ENCODE assay signal across 32 mouse cellular contexts in the genomic region with DNA sequence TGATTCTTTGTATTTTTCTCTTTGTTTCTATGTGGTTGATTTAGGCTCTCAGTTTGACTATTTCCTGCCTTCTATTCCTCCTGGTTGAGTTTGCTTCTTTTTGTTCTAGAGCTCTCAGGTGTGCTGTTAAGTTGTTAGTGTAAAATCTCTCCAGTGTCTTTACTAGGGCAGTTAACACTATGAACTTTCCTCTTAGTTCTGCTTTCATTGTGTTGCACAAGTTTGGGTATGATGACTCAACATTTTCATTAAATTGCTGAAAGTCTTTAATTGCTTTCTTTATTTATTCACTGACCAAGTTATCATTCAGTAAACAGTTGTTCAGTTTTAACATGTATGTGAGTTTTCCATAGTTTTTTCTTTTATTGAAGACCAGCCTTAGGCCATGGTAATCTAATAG.
"Had no signal": no experiment of that assay in that cellular context is flagged by ENCODE, and none has a peak within 500 bp of the region (broad histone marks: within the 10 kb centered on the region; RNA-seq: fewer than 3 reads in every experiment).

No protein-coding gene starts in this region.

- H3K36me3 ChIP-seq: limb, embryonic 10.5 days; limb, embryonic 12.5 days; limb, embryonic 13.5 days; limb, embryonic 15.5 days; liver, embryonic 13.5 days; liver, embryonic 15.5 days; lung, embryonic 15.5 days; midbrain, embryonic 10.5 days; midbrain, embryonic 12.5 days; midbrain, embryonic 13.5 days; midbrain, embryonic 15.5 days; neural tube, embryonic 12.5 days; neural tube, embryonic 13.5 days had no signal

- DNase-seq: left cerebral cortex, postnatal 4 days; liver; liver, embryonic 13.5 days; liver, postnatal 0 days; lung, adult 18-20 months; lung, adult 2 months; lung, embryonic 14.5 days; lung, postnatal 10 days; lung, postnatal 14 days; lung, postnatal 36 days; lung, postnatal 4 days; midbrain, embryonic 14.5 days had no signal

- H3K27me3 ChIP-seq: limb, embryonic 12.5 days; limb, embryonic 13.5 days; limb, embryonic 15.5 days; liver, embryonic 13.5 days; liver, embryonic 15.5 days; lung, embryonic 15.5 days; megakaryocyte, embryonic 14.5 days; midbrain, embryonic 12.5 days; midbrain, embryonic 13.5 days; midbrain, embryonic 15.5 days; neural tube, embryonic 12.5 days; neural tube, embryonic 13.5 days had no signal

- H3K4me3 ChIP-seq: limb, embryonic 10.5 days; limb, embryonic 12.5 days; limb, embryonic 13.5 days; limb, embryonic 15.5 days; liver, embryonic 13.5 days; liver, embryonic 15.5 days; lung, embryonic 15.5 days; megakaryocyte, embryonic 14.5 days; midbrain, embryonic 10.5 days; midbrain, embryonic 12.5 days; midbrain, embryonic 13.5 days; midbrain, embryonic 15.5 days; myocyte; neural tube, embryonic 12.5 days; neural tube, embryonic 13.5 days had no signal

- H3K27ac ChIP-seq: limb, embryonic 10.5 days; limb, embryonic 12.5 days; limb, embryonic 13.5 days; limb, embryonic 15.5 days; liver, embryonic 13.5 days; liver, embryonic 14.5 days; liver, embryonic 15.5 days; lung, embryonic 15.5 days; macrophage; midbrain, embryonic 10.5 days; midbrain, embryonic 12.5 days; midbrain, embryonic 13.5 days; midbrain, embryonic 15.5 days; neural tube, embryonic 12.5 days; neural tube, embryonic 13.5 days had no signal

- ATAC-seq: liver, postnatal 0 days; lung, postnatal 0 days; midbrain, embryonic 13.5 days; midbrain, embryonic 15.5 days; midbrain, embryonic 16.5 days had no signal

- H3K4me1 ChIP-seq: limb, embryonic 10.5 days; limb, embryonic 12.5 days; limb, embryonic 15.5 days; liver, embryonic 13.5 days; liver, embryonic 15.5 days; lung, embryonic 15.5 days; midbrain, embryonic 10.5 days; midbrain, embryonic 12.5 days; midbrain, embryonic 13.5 days; midbrain, embryonic 15.5 days; neural tube, embryonic 12.5 days; neural tube, embryonic 13.5 days had no signal

- H3K4me2 ChIP-seq: limb, embryonic 12.5 days; limb, embryonic 13.5 days; limb, embryonic 15.5 days; liver, embryonic 11.5 days; liver, embryonic 13.5 days; liver, embryonic 15.5 days; lung, embryonic 14.5 days; lung, embryonic 15.5 days; midbrain, embryonic 11.5 days; midbrain, embryonic 12.5 days; midbrain, embryonic 13.5 days; midbrain, embryonic 15.5 days; neural tube, embryonic 12.5 days; neural tube, embryonic 13.5 days had no signal

- H3K9ac ChIP-seq: limb, embryonic 12.5 days; limb, embryonic 13.5 days; limb, embryonic 15.5 days; liver, embryonic 13.5 days; liver, embryonic 14.5 days; liver, embryonic 15.5 days; liver, postnatal 0 days; lung, embryonic 14.5 days; lung, embryonic 15.5 days; midbrain, embryonic 12.5 days; midbrain, embryonic 13.5 days; midbrain, embryonic 15.5 days; neural tube, embryonic 12.5 days; neural tube, embryonic 13.5 days had no signal

- H3K9me3 ChIP-seq: limb, embryonic 10.5 days; limb, embryonic 12.5 days; limb, embryonic 13.5 days; limb, embryonic 15.5 days; liver, embryonic 13.5 days; liver, embryonic 15.5 days; lung, embryonic 15.5 days; megakaryocyte, embryonic 14.5 days; midbrain, embryonic 10.5 days; midbrain, embryonic 12.5 days; midbrain, embryonic 13.5 days; midbrain, embryonic 15.5 days; neural tube, embryonic 12.5 days; neural tube, embryonic 13.5 days had no signal
